Comparison of ENCODE assay signal across 20 mouse cellular contexts in genomic region chr13:100098808-100099207, GRCm38 (mm10). TPM values are rescaled to one million over a fixed set of nuclear protein-coding genes. Genes with fewer than 3 reads are reported as not detected.
DNase-seq lines count a peak whose midpoint lies in the region; ATAC-seq lines count a peak whose summit lies in the region.
"Had no signal": no experiment of that assay in that cellular context is flagged by ENCODE, and none has a peak within 500 bp of the region (broad histone marks: within the 10 kb centered on the region; RNA-seq: fewer than 3 reads in every experiment).

No protein-coding gene starts in this region.

- H3K9me3 ChIP-seq in liver, embryonic 11.5 days (ENCODE audit: control insufficient read depth, low read length), result no peaks in the 10 kb centered on the region
- H3K9me3 ChIP-seq in forebrain, embryonic 15.5 days, result no peaks in the 10 kb centered on the region
- H3K9me3 ChIP-seq: embryonic facial prominence, embryonic 12.5 days; heart, embryonic 12.5 days; hindbrain, embryonic 10.5 days; hindbrain, embryonic 15.5 days had no signal

- no peak overlapping the region for H3K4me3 ChIP-seq in liver, embryonic 11.5 days (ENCODE audit: low read depth, low read length)
- H3K4me3 ChIP-seq in forebrain, embryonic 15.5 days, result no peak overlapping the region
- H3K4me3 ChIP-seq: embryonic facial prominence, embryonic 12.5 days; heart, embryonic 12.5 days; hindbrain, embryonic 10.5 days; hindbrain, embryonic 15.5 days had no signal

- ATAC-seq in liver, embryonic 11.5 days (replicated peaks; ENCODE audit: low FRiP score), result peak; percentile 30; the same call in 1 of the 2 replicates
- ATAC-seq in megakaryocyte progenitor cell, adult 5-6 weeks (replicated peaks; ENCODE audit: poor library complexity), result peak; percentile 12; the same call in 1 of the 2 replicates
- no peak for ATAC-seq in forebrain, embryonic 15.5 days (replicated peaks)
- ATAC-seq: forebrain, embryonic 16.5 days; inflammation-experienced regulatory T-cells, adult 6 months had no signal

- H3K4me1 ChIP-seq in liver, embryonic 11.5 days (replicated peaks; ENCODE audit: control insufficient read depth, insufficient read depth, low read length), result peaks cover 3% of the 10 kb centered on the region; the same call in 1 of the 2 replicates
- peaks cover 16% of the 10 kb centered on the region for H3K4me1 ChIP-seq in forebrain, embryonic 15.5 days

- H3K27ac ChIP-seq in liver, embryonic 11.5 days (ENCODE audit: low read depth, low read length), result no peak overlapping the region
- H3K27ac ChIP-seq in forebrain, embryonic 15.5 days (replicated peaks), result no peak overlapping the region
- H3K27ac ChIP-seq: embryonic facial prominence, embryonic 12.5 days; hindbrain, embryonic 10.5 days; hindbrain, embryonic 15.5 days had no signal

- H3K9ac ChIP-seq in liver, embryonic 11.5 days (ENCODE audit: low read depth, low read length), result no peak overlapping the region
- no peak overlapping the region for H3K9ac ChIP-seq in forebrain, embryonic 15.5 days (replicated peaks)
- H3K9ac ChIP-seq: embryonic facial prominence, embryonic 12.5 days; heart, embryonic 12.5 days; hindbrain, embryonic 15.5 days had no signal

- H3K4me2 ChIP-seq in liver, embryonic 11.5 days, result no peak overlapping the region
- H3K4me2 ChIP-seq in forebrain, embryonic 15.5 days (replicated peaks), result no peak overlapping the region
- H3K4me2 ChIP-seq: embryonic facial prominence, embryonic 12.5 days; heart, embryonic 12.5 days; hindbrain, embryonic 15.5 days had no signal

- peaks cover 28% of the 10 kb centered on the region for H3K36me3 ChIP-seq in liver, embryonic 11.5 days (ENCODE audit: control insufficient read depth, insufficient read depth, low read length)
- H3K36me3 ChIP-seq in splenic B cell, adult 2 months (ENCODE audit: control insufficient read depth, insufficient read depth, low read length, poor library complexity, severe bottlenecking), result peaks cover 13% of the 10 kb centered on the region; the same call in 1 of the 2 replicates
- H3K36me3 ChIP-seq in forebrain, embryonic 15.5 days, result peaks cover 44% of the 10 kb centered on the region

- 57% methylated on average over 6 of the region's 6 CpGs for WGBS in liver, embryonic 11.5 days
- WGBS in forebrain, embryonic 15.5 days, result 91% methylated on average over 6 of the region's 6 CpGs

- H3K27me3 ChIP-seq in liver, embryonic 11.5 days (replicated peaks; ENCODE audit: control insufficient read depth, insufficient read depth, low read length), result no peaks in the 10 kb centered on the region
- no peaks in the 10 kb centered on the region for H3K27me3 ChIP-seq in splenic B cell, adult 2 months (ENCODE audit: control insufficient read depth, insufficient read depth, low read length, poor library complexity, severe bottlenecking)
- no peaks in the 10 kb centered on the region for H3K27me3 ChIP-seq in forebrain, embryonic 15.5 days
- H3K27me3 ChIP-seq: embryonic facial prominence, embryonic 12.5 days; heart, embryonic 12.5 days; hindbrain, embryonic 15.5 days had no signal

- DNase-seq in liver, embryonic 11.5 days (ENCODE audit: low spot score), result peak; percentile 12
- DNase-seq in liver (no peak), MEL-GATA-1-ER (ENCODE audit: extremely low read depth, low read depth) (peak; percentile 43)
- DNase-seq in splenic B cell, adult 2 months (ENCODE audit: low read depth, low spot score), result peak; percentile 36
- no peak for DNase-seq in right cerebral cortex, postnatal 10 days (ENCODE audit: low spot score in 2 of 2)
- DNase-seq in right cerebral cortex, adult 2 months (ENCODE audit: low spot score in 2 of 2), result no peak
- DNase-seq: adrenal gland, adult 8-10 months; adrenal gland, postnatal 36 days; cerebellum, adult 2 months; cerebellum, postnatal 10 days; embryo, embryonic 11 days; gastrocnemius, postnatal 10 days had no signal

RNA-seq across cellular contexts. Expression of gene Bdp1, which starts 5.1 kb away (rescaled TPM):
- polyA plus RNA-seq in liver, embryonic 11.5 days (2014; fragmentation: Nextera tagmentation; extraction: Ambion mirVana), result 22.7 and 27.2 TPM in 2 replicates
- 37.1 and 51.2 TPM in 2 replicates for total RNA-seq in megakaryocyte progenitor cell, adult 5-6 weeks (2015)
- 61.1 and 76.9 TPM in 2 replicates for total RNA-seq in megakaryocyte progenitor cell, adult 5-6 weeks (2017)
- polyA plus RNA-seq in forebrain, embryonic 15.5 days (2015; fragmentation: Nextera tagmentation; extraction: Ambion mirVana), result 33.9 and 34.6 TPM in 2 replicates

RNA-seq across cellular contexts. Expression of gene Serf1, which starts 9.0 kb away (rescaled TPM):
- polyA plus RNA-seq in liver, embryonic 11.5 days (2014; fragmentation: Nextera tagmentation; extraction: Ambion mirVana), result 63.8 and 66.1 TPM in 2 replicates
- 47.5 and 53.5 TPM in 2 replicates for total RNA-seq in megakaryocyte progenitor cell, adult 5-6 weeks (2015)
- 36.8 and 58.3 TPM in 2 replicates for total RNA-seq in megakaryocyte progenitor cell, adult 5-6 weeks (2017)
- 391 and 397 TPM in 2 replicates for polyA plus RNA-seq in forebrain, embryonic 15.5 days (2015; fragmentation: Nextera tagmentation; extraction: Ambion mirVana)

RNA-seq across cellular contexts. Expression of gene Smn1, which starts 25.8 kb away (rescaled TPM):
- 79.2 and 80.9 TPM in 2 replicates for polyA plus RNA-seq in liver, embryonic 11.5 days (2014; fragmentation: Nextera tagmentation; extraction: Ambion mirVana)
- total RNA-seq in megakaryocyte progenitor cell, adult 5-6 weeks (2015), result 91.6 and 107 TPM in 2 replicates
- 67.9 and 72.2 TPM in 2 replicates for total RNA-seq in megakaryocyte progenitor cell, adult 5-6 weeks (2017)
- polyA plus RNA-seq in forebrain, embryonic 15.5 days (2015; fragmentation: Nextera tagmentation; extraction: Ambion mirVana), result 44.6 and 47.8 TPM in 2 replicates

Comparison
In these comparisons a context has a peak if more than half of its experiments do, and no peak if none do; other contexts are left out.
1. DNase-seq: peak in liver, embryonic 11.5 days (single experiment), MEL-GATA-1-ER (single experiment) and splenic B cell, adult 2 months (single experiment); none in liver (single experiment), right cerebral cortex, postnatal 10 days (0 of 2) and right cerebral cortex, adult 2 months (0 of 2).